21 mouse cellular contexts compared by ENCODE assay signal in the genomic region with DNA sequence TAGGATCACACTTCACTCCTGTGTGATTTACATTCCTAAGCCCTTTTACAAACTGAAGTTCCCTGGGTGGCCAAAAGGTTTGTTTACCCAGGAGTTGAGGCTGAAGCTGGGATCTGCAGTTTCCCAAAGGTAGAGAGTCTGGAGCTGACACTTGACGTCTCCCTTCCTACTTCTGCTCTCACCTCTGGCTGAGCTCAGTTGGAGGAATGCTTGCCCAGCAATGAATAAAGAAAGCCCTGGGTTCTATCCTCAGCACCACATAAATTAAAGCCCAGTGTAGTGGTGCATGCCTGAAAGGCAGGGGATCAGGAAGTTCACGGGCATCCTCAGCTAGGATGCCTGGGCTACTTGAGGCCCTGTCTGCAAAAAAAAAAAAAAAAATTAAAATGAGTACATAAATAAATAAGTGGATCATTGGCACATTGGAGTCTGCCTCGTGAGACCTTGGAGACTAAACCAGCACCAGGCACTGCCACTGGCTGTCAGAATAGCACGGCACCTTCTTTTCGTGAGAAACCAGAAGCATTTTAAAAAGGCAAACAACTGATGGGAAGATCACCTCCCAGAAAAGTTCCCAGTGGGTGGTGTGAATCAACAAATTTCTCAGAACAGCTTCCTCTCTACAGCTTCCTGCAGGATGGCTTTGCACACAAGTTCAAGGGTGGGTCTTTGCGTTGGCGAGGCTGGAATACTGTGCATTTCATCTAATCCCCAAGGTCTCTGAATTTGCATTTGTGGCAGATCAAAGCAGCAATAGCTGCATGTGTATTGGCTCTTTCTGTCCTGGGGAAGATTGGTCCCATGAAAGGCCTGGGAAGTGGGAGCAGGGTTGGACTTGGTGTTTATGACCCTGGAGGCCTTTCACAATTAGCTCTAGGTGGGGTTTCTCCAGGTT.
DNase-seq lines count a peak whose midpoint lies in the region; ATAC-seq and TF ChIP-seq lines count a peak whose summit lies in the region.
"Had no signal": no experiment of that assay in that cellular context is flagged by ENCODE, and none has a peak within 500 bp of the region (broad histone marks: within the 10 kb centered on the region; RNA-seq: fewer than 3 reads in every experiment).

No protein-coding gene starts in this region.

- no peak for DNase-seq in lung, adult 2 months
- peak; percentile 50 for DNase-seq in ES-CJ7 (ENCODE audit: low read depth, low spot score)
- no peak for DNase-seq in embryonic facial prominence, embryonic 10.5 days (ENCODE audit: low spot score)
- DNase-seq in urinary bladder, adult 2 months (ENCODE audit: low spot score), result no peak
- DNase-seq: adrenal gland, postnatal 25 days; forebrain, postnatal 0 days had no signal

- H3K27ac ChIP-seq in hindbrain, embryonic 13.5 days, result 0 out of 2 replicates have a peak overlapping the region, but pooled peaks have one; percentile 30
- no peak overlapping the region for H3K27ac ChIP-seq in hindbrain, embryonic 16.5 days (ENCODE audit: low read depth, low read length)
- H3K27ac ChIP-seq in lung, embryonic 16.5 days (ENCODE audit: low read length), result peak overlapping the region; percentile 94
- H3K27ac ChIP-seq in embryonic facial prominence, embryonic 10.5 days (replicated peaks), result peak overlapping the region; percentile 24; the same call in 1 of the 2 replicates
- no peak overlapping the region for H3K27ac ChIP-seq in forebrain, embryonic 12.5 days
- H3K27ac ChIP-seq: hindbrain, embryonic 15.5 days; layer of hippocampus, adult 2 months; left cerebral cortex, adult 2 months; limb, embryonic 13.5 days; midbrain, embryonic 10.5 days had no signal

- peaks cover 5% of the 10 kb centered on the region; the same call in 1 of the 2 replicates for H3K27me3 ChIP-seq in hindbrain, embryonic 13.5 days
- H3K27me3 ChIP-seq in hindbrain, embryonic 16.5 days (replicated peaks; ENCODE audit: control insufficient read depth, insufficient read depth, low read length), result no peaks in the 10 kb centered on the region
- H3K27me3 ChIP-seq in lung, embryonic 16.5 days (ENCODE audit: control insufficient read depth, insufficient read depth, low read depth, low read length), result no peaks in the 10 kb centered on the region
- peaks cover 70% of the 10 kb centered on the region for H3K27me3 ChIP-seq in embryonic facial prominence, embryonic 10.5 days (replicated peaks; ENCODE audit: low read depth, poor library complexity, severe bottlenecking)
- H3K27me3 ChIP-seq in forebrain, embryonic 12.5 days, result peaks cover 87% of the 10 kb centered on the region
- H3K27me3 ChIP-seq: heart, embryonic 12.5 days; hindbrain, embryonic 15.5 days; Patski had no signal

- 56% methylated on average over 7 of the region's 7 CpGs for WGBS in hindbrain, embryonic 13.5 days
- WGBS in hindbrain, embryonic 16.5 days, result 55% methylated on average over 7 of the region's 7 CpGs
- 41% methylated on average over 7 of the region's 7 CpGs for WGBS in lung, embryonic 16.5 days
- 67% methylated on average over 7 of the region's 7 CpGs for WGBS in lung, adult 2 months
- whole genome bisulfite sequencing in embryonic facial prominence, embryonic 10.5 days, result 52% methylated on average over 7 of the region's 7 CpGs
- WGBS in forebrain, embryonic 12.5 days, result 50% methylated on average over 7 of the region's 7 CpGs

- no peaks in the 10 kb centered on the region for H3K36me3 ChIP-seq in hindbrain, embryonic 13.5 days
- no peaks in the 10 kb centered on the region for H3K36me3 ChIP-seq in hindbrain, embryonic 16.5 days (ENCODE audit: control insufficient read depth, insufficient read depth, low read length)
- no peaks in the 10 kb centered on the region for H3K36me3 ChIP-seq in lung, embryonic 16.5 days (ENCODE audit: control insufficient read depth, insufficient read depth, low read length)
- no peaks in the 10 kb centered on the region for H3K36me3 ChIP-seq in embryonic facial prominence, embryonic 10.5 days (replicated peaks)
- H3K36me3 ChIP-seq in forebrain, embryonic 12.5 days (replicated peaks), result no peaks in the 10 kb centered on the region
- H3K36me3 ChIP-seq: heart, embryonic 12.5 days; hindbrain, embryonic 15.5 days; limb, embryonic 13.5 days; midbrain, embryonic 10.5 days had no signal

- H3K9ac ChIP-seq in hindbrain, embryonic 13.5 days, result no peak overlapping the region
- H3K9ac ChIP-seq in hindbrain, embryonic 16.5 days (ENCODE audit: low read depth, low read length), result no peak overlapping the region
- peak overlapping the region; percentile 26; the same call in 1 of the 2 replicates for H3K9ac ChIP-seq in lung, embryonic 16.5 days (ENCODE audit: low read length)
- H3K9ac ChIP-seq in forebrain, embryonic 12.5 days, result no peak overlapping the region
- H3K9ac ChIP-seq: forebrain, postnatal 0 days; heart, embryonic 12.5 days; hindbrain, embryonic 15.5 days; limb, embryonic 13.5 days had no signal

- H3K4me2 ChIP-seq in hindbrain, embryonic 13.5 days, result no peak overlapping the region
- no peak overlapping the region for H3K4me2 ChIP-seq in hindbrain, embryonic 16.5 days (ENCODE audit: low read length)
- H3K4me2 ChIP-seq in lung, embryonic 16.5 days (ENCODE audit: low read depth, low read length), result no peak overlapping the region
- H3K4me2 ChIP-seq in forebrain, embryonic 12.5 days, result no peak overlapping the region
- H3K4me2 ChIP-seq: heart, embryonic 12.5 days; hindbrain, embryonic 15.5 days; limb, embryonic 13.5 days; liver, embryonic 11.5 days had no signal

- ATAC-seq in hindbrain, embryonic 13.5 days (ENCODE audit: low FRiP score), result no peak
- ATAC-seq in hindbrain, embryonic 16.5 days, result no peak
- no peak for ATAC-seq in lung, embryonic 16.5 days (ENCODE audit: low read depth)
- ATAC-seq in forebrain, embryonic 12.5 days (ENCODE audit: low FRiP score), result no peak
- ATAC-seq: forebrain, postnatal 0 days; intestine, embryonic 16.5 days; midbrain, embryonic 16.5 days; Patski had no signal

- H3K4me1 ChIP-seq in hindbrain, embryonic 13.5 days (replicated peaks), result peaks cover 7% of the 10 kb centered on the region; the same call in 1 of the 2 replicates
- H3K4me1 ChIP-seq in hindbrain, embryonic 16.5 days (ENCODE audit: control insufficient read depth, insufficient read depth, low read depth, low read length), result peaks cover 2% of the 10 kb centered on the region; the same call in 1 of the 2 replicates
- H3K4me1 ChIP-seq in lung, embryonic 16.5 days (replicated peaks; ENCODE audit: control insufficient read depth, insufficient read depth, low read length), result peaks cover 52% of the 10 kb centered on the region
- H3K4me1 ChIP-seq in lung, adult 2 months (ENCODE audit: control insufficient read depth, insufficient read depth, low read length), result peaks cover 10% of the 10 kb centered on the region
- peaks cover 69% of the 10 kb centered on the region for H3K4me1 ChIP-seq in embryonic facial prominence, embryonic 10.5 days
- H3K4me1 ChIP-seq in forebrain, embryonic 12.5 days, result peaks cover 37% of the 10 kb centered on the region

- no peaks in the 10 kb centered on the region for H3K9me3 ChIP-seq in hindbrain, embryonic 13.5 days
- no peaks in the 10 kb centered on the region for H3K9me3 ChIP-seq in hindbrain, embryonic 16.5 days (ENCODE audit: control insufficient read depth, low read length)
- H3K9me3 ChIP-seq in lung, embryonic 16.5 days (ENCODE audit: control insufficient read depth, low read length), result no peaks in the 10 kb centered on the region
- no peaks in the 10 kb centered on the region for H3K9me3 ChIP-seq in embryonic facial prominence, embryonic 10.5 days
- H3K9me3 ChIP-seq in forebrain, embryonic 12.5 days, result no peaks in the 10 kb centered on the region
- H3K9me3 ChIP-seq: heart, embryonic 12.5 days; hindbrain, embryonic 15.5 days; limb, embryonic 13.5 days; midbrain, embryonic 10.5 days had no signal

- no peak overlapping the region for H3K4me3 ChIP-seq in hindbrain, embryonic 13.5 days
- no peak overlapping the region for H3K4me3 ChIP-seq in hindbrain, embryonic 16.5 days (ENCODE audit: low read length)
- H3K4me3 ChIP-seq in lung, embryonic 16.5 days (ENCODE audit: low read length), result no peak overlapping the region
- no peak overlapping the region for H3K4me3 ChIP-seq in lung, adult 2 months (replicated peaks; ENCODE audit: extremely low read depth, low read depth, low read length)
- H3K4me3 ChIP-seq in embryonic facial prominence, embryonic 10.5 days, result no peak overlapping the region
- no peak overlapping the region for H3K4me3 ChIP-seq in forebrain, embryonic 12.5 days (replicated peaks)
- H3K4me3 ChIP-seq: erythroblast, embryonic 14.5 days; heart, embryonic 12.5 days; hindbrain, embryonic 15.5 days; layer of hippocampus, adult 2 months; left cerebral cortex, adult 2 months; limb, embryonic 13.5 days; midbrain, embryonic 10.5 days had no signal

- no peak for TF ChIP-seq CTCF in lung, adult 2 months (IDR thresholded peaks at IDR 0.05; ENCODE audit: insufficient read depth, low read length)

- no peak for TF ChIP-seq POLR2A in lung, adult 2 months (IDR thresholded peaks at IDR 0.05; ENCODE audit: borderline replicate concordance, extremely low read depth, low read depth, low read length)

Comparison
In these comparisons a context has a peak if more than half of its experiments do, and no peak if none do; other contexts are left out.
1. H3K27ac ChIP-seq: peak in hindbrain, embryonic 13.5 days (single experiment), lung, embryonic 16.5 days (single experiment) and embryonic facial prominence, embryonic 10.5 days (single experiment); none in hindbrain, embryonic 16.5 days (single experiment) and forebrain, embryonic 12.5 days (single experiment).